Mouse (Mus musculus) kidney, adult 9 months (tissue): ENCODE results near the gene 5730522E02Rik.

ENCODE experiments used
- DNase-seq: peaks from one replicate; pipeline ENCODE4 v3.0.0; 2022

The 5730522E02Rik gene

DNA sequence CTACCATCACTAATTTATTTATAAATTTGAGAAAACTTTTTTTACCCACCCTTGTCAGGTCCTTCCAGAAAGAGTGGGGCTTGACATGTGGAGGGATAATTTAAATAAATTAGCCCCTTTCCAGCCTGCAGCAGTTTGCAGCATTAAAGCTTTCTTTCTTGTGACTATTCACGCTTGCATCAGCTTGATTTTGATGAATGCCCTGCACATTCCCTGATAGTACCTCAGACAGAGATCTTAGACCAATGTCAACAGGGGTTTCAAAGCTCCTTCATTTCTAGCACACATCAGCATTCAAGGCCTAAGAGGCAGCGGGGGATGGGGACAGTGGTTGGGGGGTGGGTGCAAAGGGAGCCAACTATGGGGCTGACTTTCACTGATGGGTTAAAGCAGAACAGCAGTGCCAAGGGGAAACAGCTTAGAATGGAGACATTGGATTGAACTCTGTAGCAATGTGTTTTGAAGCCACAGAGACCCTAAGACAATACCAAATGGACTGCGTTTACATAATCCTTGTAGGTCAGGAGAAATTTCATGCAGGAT lies 545.9 kb downstream of the 5730522E02Rik start:
- no peak for DNase-seq

DNA sequence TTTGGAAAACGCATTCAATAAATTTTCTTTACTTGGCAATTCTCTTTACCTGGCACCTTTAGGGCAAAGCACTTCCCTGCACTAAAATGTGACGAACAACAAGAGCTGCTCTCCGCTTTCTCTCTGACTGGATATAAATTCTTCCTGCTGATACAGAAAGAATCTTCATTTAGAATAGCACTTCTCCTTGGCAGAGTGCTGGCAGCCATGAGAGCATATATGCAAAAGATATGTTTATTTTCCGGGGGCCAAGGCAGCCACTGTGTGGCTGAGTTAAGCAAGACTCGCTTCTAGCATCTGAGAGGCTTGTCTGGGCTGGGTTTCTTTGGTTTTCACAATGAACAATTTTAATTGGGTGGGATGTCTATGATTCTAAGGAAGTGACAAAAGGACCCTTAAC lies 564.3 kb downstream of the 5730522E02Rik start:
- DNase-seq = no peak

DNA sequence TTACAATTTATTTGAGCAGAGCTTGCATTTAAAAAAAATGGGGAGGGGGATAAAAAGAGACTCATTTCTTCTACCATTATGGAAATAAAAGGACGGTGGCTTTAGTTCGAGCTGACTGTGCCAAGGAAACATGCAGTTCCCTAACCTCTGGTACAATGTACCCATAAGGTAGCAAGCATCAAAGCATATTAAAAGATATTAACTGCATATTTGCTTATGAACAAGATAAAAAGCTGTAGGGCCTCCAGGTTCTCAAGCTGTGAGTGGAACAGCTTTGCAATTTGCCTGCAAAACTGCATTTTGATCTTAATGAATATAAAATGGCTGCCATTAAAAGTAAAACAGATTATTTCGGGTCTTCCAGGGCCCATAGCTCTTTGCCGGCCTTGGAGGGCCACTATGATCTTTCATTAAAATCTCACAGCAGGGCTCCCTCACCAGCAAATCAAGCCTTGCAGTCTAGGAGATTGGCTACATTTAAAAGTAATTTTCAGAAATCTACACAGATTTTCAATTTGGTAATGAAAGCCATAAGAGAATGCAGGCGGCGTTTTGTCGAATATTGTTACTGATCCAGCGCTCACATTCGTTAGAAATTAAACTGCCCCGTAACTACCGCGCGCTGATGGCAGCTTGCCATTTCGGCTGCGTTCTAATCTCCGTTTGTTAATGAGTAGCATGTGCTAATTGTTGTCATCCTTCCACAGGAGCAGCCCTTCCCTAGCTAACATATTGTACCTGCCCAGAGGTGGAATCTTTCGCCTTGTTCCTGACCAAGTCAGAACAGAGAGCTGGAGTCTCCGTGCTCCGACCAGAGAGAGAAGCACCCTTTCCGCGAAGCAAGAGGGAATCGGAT lies 565.6 kb downstream of the 5730522E02Rik start:
- DNase-seq = peak; percentile 70

DNA sequence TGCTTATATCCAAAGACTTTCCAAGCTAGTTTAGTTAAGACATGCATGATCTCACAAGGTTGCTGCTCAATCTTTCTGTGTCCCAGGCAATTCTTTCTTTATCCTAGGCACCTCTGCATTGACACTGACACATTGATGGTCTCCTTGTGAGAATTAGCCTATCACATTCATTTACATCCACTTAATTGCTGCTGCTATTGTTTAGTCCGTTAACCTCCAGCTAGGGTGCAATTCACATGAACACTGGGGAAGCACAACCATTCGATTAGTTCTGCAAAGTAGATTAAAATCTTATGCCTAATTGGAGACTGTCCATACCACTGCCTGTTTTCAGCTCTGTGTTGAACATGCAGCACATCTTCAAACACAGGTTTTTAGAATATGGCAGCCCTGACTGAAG lies 603.7 kb downstream of the 5730522E02Rik start:
- DNase-seq = no peak

DNA sequence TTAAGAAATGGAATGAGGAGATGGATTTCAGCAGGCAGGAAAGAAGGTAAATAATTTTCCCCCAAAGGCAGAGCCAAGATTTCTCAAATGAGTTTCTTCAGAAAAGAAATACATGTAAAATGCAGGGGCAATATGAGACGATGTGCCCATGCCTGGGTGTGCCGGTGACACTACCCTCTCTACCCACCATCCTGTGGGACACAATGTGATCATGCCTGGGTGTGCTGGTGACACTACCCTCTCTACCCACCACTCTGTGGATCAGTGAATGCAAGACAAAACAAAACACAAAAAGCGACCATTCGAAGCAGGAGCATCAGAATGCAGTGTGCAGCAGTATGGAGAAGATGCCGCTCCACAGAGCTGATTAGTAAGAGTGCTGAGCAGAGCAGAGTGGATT lies 610.5 kb downstream of the 5730522E02Rik start:
- DNase-seq = no peak

DNA sequence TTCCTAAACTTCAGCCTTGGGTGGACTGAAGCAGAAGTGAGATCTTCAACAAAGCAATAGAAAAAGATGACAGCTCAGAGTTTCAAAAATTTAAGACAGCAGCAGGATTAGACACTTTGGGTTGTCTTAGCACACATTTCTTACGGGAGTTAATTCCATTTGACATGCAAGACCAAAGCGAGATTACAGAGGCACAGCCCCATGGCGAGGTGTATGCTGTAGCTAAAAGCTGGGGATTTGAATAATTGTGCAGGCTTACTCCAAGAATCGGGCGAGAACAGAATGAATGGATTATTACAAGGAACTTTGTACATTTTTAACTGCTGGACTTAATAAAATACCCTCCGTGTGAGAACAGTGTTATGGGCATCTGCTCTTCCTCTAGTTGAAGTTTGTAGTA lies 615.3 kb downstream of the 5730522E02Rik start:
- DNase-seq = no peak

DNA sequence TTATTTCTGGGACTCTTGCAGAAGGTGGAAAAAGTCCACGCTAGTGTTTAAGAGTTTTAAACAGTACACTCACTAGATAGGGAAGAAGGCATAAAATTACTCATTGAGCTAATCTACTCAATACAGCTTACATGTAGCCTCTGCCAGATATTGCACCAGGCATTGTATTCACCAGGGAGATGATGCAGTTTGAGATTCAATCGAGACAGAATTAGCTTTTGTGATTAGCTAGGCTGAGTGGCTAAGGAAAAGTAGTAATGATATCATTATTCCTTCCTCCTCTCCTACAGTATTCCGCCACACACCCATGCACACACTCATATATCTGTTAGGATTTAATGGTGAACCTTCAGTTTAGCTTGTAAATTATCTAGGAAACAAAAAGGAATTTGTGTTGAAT lies 615.8 kb downstream of the 5730522E02Rik start:
- no peak for DNase-seq

DNA sequence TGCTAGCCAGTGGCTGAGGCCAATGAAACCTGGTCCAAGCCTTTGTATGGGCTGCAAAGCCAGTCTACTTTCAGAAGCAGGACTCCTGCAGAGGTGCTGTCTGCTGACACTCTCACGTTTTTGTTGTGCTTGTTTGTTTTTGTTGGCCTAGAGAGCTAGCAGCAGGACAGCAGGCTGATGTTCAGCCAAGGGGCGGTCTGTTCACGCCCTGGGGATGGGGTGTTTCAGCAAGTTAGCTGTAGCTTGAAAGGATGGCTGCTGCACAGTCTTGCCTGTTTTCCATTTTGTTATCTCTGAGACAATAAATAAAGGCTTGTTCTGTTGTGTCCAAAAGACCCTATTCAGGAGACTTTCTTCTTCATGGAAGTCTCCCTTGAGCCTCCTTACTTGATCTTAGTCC lies 618.3 kb downstream of the 5730522E02Rik start:
- DNase-seq = no peak

DNA sequence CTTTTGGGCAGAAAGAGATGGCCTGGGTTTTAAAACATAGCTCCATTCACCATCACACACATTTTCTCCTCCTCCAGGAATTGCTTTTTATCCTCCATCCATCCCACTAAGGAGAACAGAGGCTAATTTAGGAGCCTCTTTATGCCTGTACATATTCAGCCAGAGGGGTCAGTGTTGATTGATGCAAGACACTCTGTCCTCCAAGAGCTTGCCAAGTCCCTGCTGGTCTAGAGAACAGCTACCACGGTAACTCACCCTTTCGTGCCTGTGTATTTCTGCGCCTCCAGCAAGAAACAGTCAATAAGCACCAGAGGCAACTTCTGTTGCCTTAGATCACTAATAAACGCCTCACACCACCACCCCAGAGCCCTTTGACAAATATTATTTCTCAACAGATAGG lies 620.3 kb downstream of the 5730522E02Rik start:
- peak; percentile 3 for DNase-seq

DNA sequence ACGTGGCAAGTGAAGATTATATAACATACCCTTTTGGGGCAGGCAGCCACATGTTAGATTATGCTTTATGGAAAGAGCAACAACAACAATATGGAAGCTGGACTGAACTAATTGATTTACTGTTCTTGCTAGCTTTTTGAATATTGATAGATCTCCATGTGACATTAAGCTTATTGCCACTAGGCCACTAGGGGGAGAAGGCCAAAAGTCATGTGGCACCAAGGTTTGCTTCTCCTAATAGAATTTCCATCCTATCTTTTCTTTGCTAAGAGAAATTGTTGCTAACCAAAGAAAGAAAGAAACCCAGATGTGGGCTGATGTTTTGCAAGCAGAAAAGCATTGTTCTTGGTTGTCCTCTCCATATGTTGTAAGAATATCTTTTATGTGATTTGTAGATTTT lies 621.1 kb downstream of the 5730522E02Rik start:
- DNase-seq = no peak

DNA sequence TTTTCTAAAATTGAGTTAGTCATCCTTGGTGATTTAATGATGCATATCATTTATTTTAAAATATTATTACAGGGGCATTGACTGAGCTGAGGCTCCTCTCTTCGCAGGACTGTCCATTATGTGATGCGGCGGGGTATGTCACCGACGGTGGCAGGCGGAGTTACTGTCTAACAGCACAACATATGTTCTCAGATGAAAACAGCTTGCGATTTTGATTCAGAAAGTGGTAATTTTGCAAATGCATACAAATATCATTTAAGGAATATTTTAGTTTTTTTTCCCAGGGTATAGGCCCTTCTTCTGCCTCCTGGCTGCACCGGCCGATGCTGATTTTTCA lies 636.5 kb downstream of the 5730522E02Rik start:
- DNase-seq = no peak

DNA sequence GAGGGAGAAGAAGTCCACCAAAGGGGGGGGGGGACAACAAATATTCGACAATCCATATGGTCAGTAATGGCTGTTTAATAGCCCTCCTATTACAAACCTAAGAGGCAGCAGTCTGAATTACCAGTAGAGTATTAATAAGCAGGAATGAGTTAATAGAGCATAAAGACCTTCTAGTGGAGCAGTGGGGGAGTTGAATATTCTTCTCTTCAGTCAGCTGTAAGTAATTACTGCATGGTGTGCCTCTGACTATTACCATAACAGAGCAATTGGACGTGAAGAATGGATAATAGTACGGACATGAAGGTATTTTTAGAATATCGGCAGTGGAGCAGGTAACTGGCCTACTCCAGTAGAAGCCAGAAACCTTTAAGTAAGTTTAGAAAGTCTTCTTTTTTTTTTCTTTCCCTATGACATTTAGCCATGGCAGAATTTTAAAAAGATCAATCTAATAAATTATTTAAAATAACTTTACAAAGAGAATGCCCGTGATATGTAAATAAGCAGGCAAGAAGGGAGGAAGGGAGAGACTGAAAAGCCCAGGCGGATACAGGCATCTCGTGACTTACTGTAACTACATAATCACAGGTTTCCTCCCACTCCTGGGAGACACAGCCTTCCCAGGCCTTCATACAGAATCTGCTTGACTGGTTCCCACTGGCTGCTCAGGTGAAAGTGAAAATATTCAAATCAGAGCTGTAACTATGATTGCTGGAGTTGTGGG lies 637.0 kb downstream of the 5730522E02Rik start:
- DNase-seq = no peak

DNA sequence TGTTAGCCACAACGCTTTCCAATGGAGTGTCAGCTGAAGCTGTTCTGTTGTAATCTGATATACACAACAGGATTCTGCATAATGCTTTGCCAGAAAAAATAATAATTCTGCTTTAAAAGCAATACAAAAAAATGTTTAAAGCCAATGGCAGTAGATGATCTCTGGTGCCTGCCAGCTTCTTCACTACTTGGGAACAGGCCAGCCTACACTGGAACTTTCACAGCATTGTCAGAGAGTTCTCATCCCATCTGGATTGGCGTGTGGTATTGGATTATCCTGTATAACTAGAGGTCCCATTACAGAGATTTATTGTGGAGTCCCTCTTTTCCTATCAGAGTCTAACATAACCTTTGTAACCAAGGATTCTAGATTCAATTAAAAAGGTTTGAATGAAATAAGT lies 639.2 kb downstream of the 5730522E02Rik start:
- DNase-seq = no peak
